Mouse (Mus musculus): Measurements from ENCODE around the gene Kdr. TPM values are rescaled to one million over a fixed set of nuclear protein-coding genes. Genes with fewer than 3 reads are reported as not detected.

Kdr gene
- 24.4 and 25.9 TPM in 2 replicates for polyA plus RNA-seq (2016; fragmentation: Nextera tagmentation; extraction: Ambion mirVana)

DNA sequence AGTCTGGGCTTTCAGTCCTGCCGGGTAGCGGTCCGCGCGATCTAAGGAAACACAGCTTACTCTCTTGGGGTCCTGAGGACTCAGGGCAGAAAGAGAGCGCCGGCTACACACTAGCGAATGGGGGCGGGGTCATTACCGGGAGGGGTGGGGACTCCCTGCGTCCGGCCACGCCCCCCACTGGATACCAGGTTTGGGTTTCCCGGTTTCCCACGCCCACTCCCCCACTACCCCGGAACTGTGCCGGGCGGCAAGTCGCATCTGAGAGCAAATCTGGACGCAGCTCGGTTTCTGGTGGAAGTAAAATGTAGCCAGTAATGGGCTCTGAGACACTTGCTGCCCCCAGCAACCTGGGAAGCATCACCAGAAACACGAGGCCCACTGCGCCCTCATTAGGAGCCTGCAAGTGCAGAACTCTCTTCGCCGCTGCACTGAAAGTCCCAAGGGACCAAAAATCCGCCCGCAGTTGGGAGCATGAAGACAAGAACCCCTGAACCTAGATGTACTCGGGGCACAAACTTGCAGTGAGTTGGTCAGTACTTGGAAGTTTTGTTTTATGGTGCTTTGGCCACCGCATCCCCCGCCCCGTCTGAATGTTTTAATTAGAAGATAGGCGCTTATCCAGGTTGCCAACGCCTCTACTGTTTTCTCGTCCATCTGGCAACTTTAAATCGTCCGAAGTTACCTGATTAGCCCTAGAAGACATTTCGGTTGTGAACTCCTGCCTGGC lies at the start of gene Kdr:
Kdr (minus strand) TSS at position 85 of the 727 bp plus-strand sequence.
- peak within 1 kb of the TSS; percentile 56 for H3K9ac ChIP-seq
- H3K4me2 ChIP-seq: peak within 1 kb of the TSS; percentile 94
- H3K4me1 ChIP-seq: peaks cover 20% of the 10 kb centered on the region
- peak within 1 kb of the TSS; percentile 53 for H3K4me3 ChIP-seq (replicated peaks)
- peak; percentile 87 for ATAC-seq (ENCODE audit: low FRiP score)
- no peaks in the 10 kb centered on the region for H3K36me3 ChIP-seq (replicated peaks)
- H3K27me3 ChIP-seq: peaks cover 84% of the 10 kb centered on the region
- H3K9me3 ChIP-seq: no peaks in the 10 kb centered on the region
- H3K27ac ChIP-seq: no peak within 1 kb of the TSS
- 1% methylated on average over 37 of the region's 37 CpGs for WGBS

- no peak overlapping the region for H3K4me3 ChIP-seq (replicated peaks)
- H3K27me3 ChIP-seq: no peaks in the 10 kb centered on the region
- H3K36me3 ChIP-seq (replicated peaks): no peaks in the 10 kb centered on the region
- ATAC-seq (ENCODE audit: low FRiP score): no peak
- H3K4me2 ChIP-seq: no peak overlapping the region
- H3K9me3 ChIP-seq: no peaks in the 10 kb centered on the region
- no peaks in the 10 kb centered on the region for H3K4me1 ChIP-seq
- no peak overlapping the region for H3K27ac ChIP-seq
- no peak overlapping the region for H3K9ac ChIP-seq
- 79% methylated on average over 6 of the region's 6 CpGs for WGBS
Measured at GRCm38 (mm10) chr5:76026805-76027204, 48.5 kb upstream of the Kdr start.

DNA sequence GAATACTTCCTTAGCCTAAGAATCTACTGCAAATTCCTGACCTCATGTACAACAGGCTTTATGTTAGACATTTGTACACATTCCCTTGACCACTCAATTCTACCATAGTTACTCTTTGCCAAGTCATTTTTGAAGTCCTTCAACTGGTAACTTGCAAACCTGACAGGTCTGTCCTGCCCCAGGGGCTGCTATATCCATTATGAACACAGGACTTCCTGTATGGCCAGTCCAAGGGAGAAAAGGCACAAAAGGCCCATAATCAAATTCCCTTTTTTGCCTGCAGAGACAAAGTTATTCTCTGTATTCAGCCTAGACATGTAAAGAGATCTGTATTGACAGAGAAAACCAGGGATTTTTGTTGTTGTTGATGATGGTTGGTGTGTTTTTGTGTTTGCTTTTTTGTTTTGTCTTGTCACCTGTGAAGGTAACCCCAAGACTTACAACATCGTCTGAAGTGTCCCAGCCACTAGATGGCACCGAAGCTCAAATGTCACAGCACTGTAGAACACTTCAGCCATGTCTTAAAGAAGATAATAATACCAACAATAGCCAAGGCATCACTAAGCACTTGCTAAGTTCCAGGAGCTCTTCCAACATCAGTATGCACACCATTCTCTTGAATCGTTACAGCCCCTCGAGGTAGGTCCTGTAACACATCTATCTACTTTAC lies 47.9 kb upstream of the Kdr start:
- Histone ChIP-seq H3K4me3 (replicated peaks) (no peak overlapping the region), H3K4me2 (no peak overlapping the region), H3K27me3 (no peaks in the 10 kb centered on the region), H3K27ac (no peak overlapping the region), H3K9ac (no peak overlapping the region), H3K36me3 (replicated peaks) (no peaks in the 10 kb centered on the region), H3K4me1 (no peaks in the 10 kb centered on the region), H3K9me3 (no peaks in the 10 kb centered on the region)
- 62% methylated on average over 4 of the region's 4 CpGs for WGBS
- ATAC-seq (ENCODE audit: low FRiP score): no peak

GRCm38 (mm10) chr5:76023011-76023773 lies 44.9 kb upstream of the Kdr start:
- Histone ChIP-seq H3K9me3 (no peaks in the 10 kb centered on the region), H3K36me3 (replicated peaks) (no peaks in the 10 kb centered on the region), H3K27me3 (no peaks in the 10 kb centered on the region), H3K4me3 (replicated peaks) (no peak overlapping the region), H3K27ac (no peak overlapping the region), H3K4me1 (no peaks in the 10 kb centered on the region), H3K4me2 (no peak overlapping the region), H3K9ac (no peak overlapping the region)
- WGBS: 71% methylated on average over 14 of the region's 14 CpGs
- ATAC-seq (ENCODE audit: low FRiP score): no peak

GRCm38 (mm10) chr5:76022436-76022835 lies 44.2 kb upstream of the Kdr start:
- no peak for ATAC-seq (ENCODE audit: low FRiP score)
- Histone ChIP-seq H3K4me3 (replicated peaks) (no peak overlapping the region), H3K27ac (no peak overlapping the region), H3K27me3 (no peaks in the 10 kb centered on the region), H3K9ac (no peak overlapping the region), H3K4me2 (no peak overlapping the region), H3K36me3 (replicated peaks) (no peaks in the 10 kb centered on the region), H3K9me3 (no peaks in the 10 kb centered on the region), H3K4me1 (no peaks in the 10 kb centered on the region)
- 83% methylated on average over 6 of the region's 6 CpGs for WGBS

DNA sequence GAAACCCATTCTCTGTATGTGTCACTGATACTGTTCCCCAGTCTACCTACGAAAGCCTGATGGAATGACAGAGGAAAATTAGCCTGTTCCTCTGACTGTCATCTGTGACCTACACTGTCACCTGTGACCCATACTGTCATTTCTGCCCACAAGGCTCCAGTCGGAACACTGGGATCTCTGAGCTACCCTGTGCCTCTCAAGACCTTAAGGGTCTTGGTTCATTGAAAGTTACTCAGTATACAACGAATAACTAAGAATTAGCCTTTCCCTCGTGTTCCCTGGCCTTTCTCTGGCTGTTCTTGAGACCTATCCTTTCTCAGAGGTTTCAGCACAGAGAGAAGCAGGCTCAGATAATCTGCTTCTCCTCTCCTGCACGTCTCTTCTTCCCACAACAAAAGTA lies 40.1 kb upstream of the Kdr start:
- Histone ChIP-seq H3K27ac (no peak overlapping the region), H3K27me3 (no peaks in the 10 kb centered on the region), H3K4me2 (no peak overlapping the region), H3K9ac (no peak overlapping the region), H3K4me1 (no peaks in the 10 kb centered on the region), H3K9me3 (no peaks in the 10 kb centered on the region), H3K4me3 (replicated peaks) (no peak overlapping the region), H3K36me3 (replicated peaks) (no peaks in the 10 kb centered on the region)
- ATAC-seq (ENCODE audit: low FRiP score): no peak
- WGBS: 70% methylated on average over 5 of the region's 5 CpGs

GRCm38 (mm10) chr5:76016086-76016485 lies 37.8 kb upstream of the Kdr start:
- Histone ChIP-seq H3K4me1 (no peaks in the 10 kb centered on the region), H3K9ac (no peak overlapping the region), H3K27ac (no peak overlapping the region), H3K9me3 (no peaks in the 10 kb centered on the region), H3K36me3 (replicated peaks) (no peaks in the 10 kb centered on the region), H3K4me3 (replicated peaks) (no peak overlapping the region), H3K27me3 (no peaks in the 10 kb centered on the region), H3K4me2 (no peak overlapping the region)
- ATAC-seq (ENCODE audit: low FRiP score): no peak
- WGBS: 73% methylated on average over 8 of the region's 8 CpGs

DNA sequence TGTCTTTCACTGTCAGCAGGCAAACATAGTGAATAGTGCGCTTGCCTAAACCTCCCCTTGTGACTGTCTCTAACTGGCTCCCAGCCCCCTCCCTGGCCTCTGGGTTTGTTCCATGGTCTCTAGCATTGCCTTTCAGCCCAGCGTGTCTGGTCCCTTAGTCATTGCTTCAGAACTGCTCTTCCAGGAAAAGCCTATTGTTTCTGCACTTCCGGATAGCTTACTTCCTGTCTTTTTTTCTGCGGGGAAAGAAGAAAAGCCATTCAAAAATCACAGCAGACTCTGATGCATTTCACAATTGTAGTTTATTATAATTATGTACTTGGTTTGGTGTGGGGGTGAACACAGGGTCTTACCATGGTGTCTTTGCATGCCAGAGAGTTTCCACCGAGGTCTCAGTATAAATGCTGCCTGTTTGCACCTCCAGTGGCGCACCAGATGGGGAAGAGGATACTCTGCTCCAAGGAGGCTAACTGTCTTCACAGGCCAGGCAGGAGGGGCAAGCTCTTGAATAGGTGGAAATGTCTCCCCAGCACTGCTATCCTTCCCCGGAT lies 35.7 kb upstream of the Kdr start:
- 76% methylated on average over 7 of the region's 7 CpGs for WGBS
- Histone ChIP-seq H3K9ac (no peak overlapping the region), H3K4me2 (no peak overlapping the region), H3K4me1 (no peaks in the 10 kb centered on the region), H3K36me3 (replicated peaks) (no peaks in the 10 kb centered on the region), H3K27ac (no peak overlapping the region), H3K27me3 (no peaks in the 10 kb centered on the region), H3K4me3 (replicated peaks) (no peak overlapping the region), H3K9me3 (no peaks in the 10 kb centered on the region)
- no peak for ATAC-seq (ENCODE audit: low FRiP score)

- no peaks in the 10 kb centered on the region for H3K4me1 ChIP-seq
- no peaks in the 10 kb centered on the region for H3K36me3 ChIP-seq (replicated peaks)
- H3K27ac ChIP-seq: no peak overlapping the region
- no peaks in the 10 kb centered on the region; the same call in 1 of the 2 replicates for H3K27me3 ChIP-seq
- H3K9ac ChIP-seq: no peak overlapping the region
- no peak for ATAC-seq (ENCODE audit: low FRiP score)
- no peak overlapping the region for H3K4me2 ChIP-seq
- H3K9me3 ChIP-seq: no peaks in the 10 kb centered on the region
- 78% methylated on average over 7 of the region's 7 CpGs for WGBS
- no peak overlapping the region for H3K4me3 ChIP-seq (replicated peaks)
Measured at GRCm38 (mm10) chr5:76006403-76006802, 28.1 kb upstream of the Kdr start.

GRCm38 (mm10) chr5:75990212-75990611 lies 12.0 kb upstream of the Kdr start:
- Histone ChIP-seq H3K27ac (no peak overlapping the region), H3K4me1 (no peaks in the 10 kb centered on the region), H3K36me3 (replicated peaks) (no peaks in the 10 kb centered on the region), H3K27me3 (no peaks in the 10 kb centered on the region; the same call in 1 of the 2 replicates), H3K9me3 (no peaks in the 10 kb centered on the region), H3K4me2 (no peak overlapping the region), H3K9ac (no peak overlapping the region), H3K4me3 (replicated peaks) (no peak overlapping the region)
- no peak for ATAC-seq (ENCODE audit: low FRiP score)
- 91% methylated on average over 8 of the region's 8 CpGs for WGBS

- Histone ChIP-seq H3K27ac (no peak overlapping the region), H3K27me3 (peaks cover 3% of the 10 kb centered on the region; the same call in 1 of the 2 replicates), H3K4me3 (replicated peaks) (no peak overlapping the region), H3K36me3 (replicated peaks) (no peaks in the 10 kb centered on the region), H3K4me1 (no peaks in the 10 kb centered on the region), H3K9me3 (no peaks in the 10 kb centered on the region), H3K4me2 (no peak overlapping the region), H3K9ac (no peak overlapping the region)
- 85% methylated on average over 8 of the region's 8 CpGs for WGBS
- no peak for ATAC-seq (ENCODE audit: low FRiP score)
Measured at GRCm38 (mm10) chr5:75987530-75987929, 9.3 kb upstream of the Kdr start.

Data from forebrain, embryonic 12.5 days (tissue).